Mouse (Mus musculus): ENCODE measurements around the gene Rgl3. TPM values are rescaled to one million over a fixed set of nuclear protein-coding genes. Genes with fewer than 3 reads are reported as not detected.

The Rgl3 gene
- polyA plus RNA-seq, 1 experiment from 2014 or later, result 26.8 TPM

GRCm38 (mm10) chr9:22002194-22003162 lies 13.2 kb upstream of the Rgl3 start, which contains the start of the genes Ccdc151 and Prkcsh:
Gene Ccdc151 (minus strand): TSS chr9:22002634.
Gene Prkcsh (plus strand): TSS chr9:22002806.
- Histone ChIP-seq H3K9ac (ENCODE audit: low read depth, low read length) (peak within 1 kb of the TSS; percentile 65), H3K4me1 (replicated peaks; ENCODE audit: insufficient read depth, low read length) (peaks cover 19% of the 10 kb centered on the region), H3K27me3 (ENCODE audit: insufficient read depth, low read length) (no peaks in the 10 kb centered on the region), H3K4me3 (replicated peaks; ENCODE audit: low read depth, low read length) (peak within 1 kb of the TSS; percentile 66), H3K27ac (peak within 1 kb of the TSS; percentile 67), H3K4me2 (ENCODE audit: low read length) (peak within 1 kb of the TSS; percentile 72), H3K36me3 (ENCODE audit: insufficient read depth, low read length) (peaks cover 21% of the 10 kb centered on the region; the same call in 1 of the 2 replicates), H3K9me3 (replicated peaks; ENCODE audit: low read length) (no peaks in the 10 kb centered on the region)
- ATAC-seq (replicated peaks; ENCODE audit: low FRiP score, low read depth), result peak; percentile 99
- peak; percentile 21; the same call in 1 of the 2 replicates for TF ChIP-seq CTCF (IDR thresholded peaks at IDR 0.05; ENCODE audit: low read depth)
- peak; percentile 99 for DNase-seq (ENCODE audit: low spot score)
- 5% methylated on average over 57 of the region's 57 CpGs for WGBS

DNA sequence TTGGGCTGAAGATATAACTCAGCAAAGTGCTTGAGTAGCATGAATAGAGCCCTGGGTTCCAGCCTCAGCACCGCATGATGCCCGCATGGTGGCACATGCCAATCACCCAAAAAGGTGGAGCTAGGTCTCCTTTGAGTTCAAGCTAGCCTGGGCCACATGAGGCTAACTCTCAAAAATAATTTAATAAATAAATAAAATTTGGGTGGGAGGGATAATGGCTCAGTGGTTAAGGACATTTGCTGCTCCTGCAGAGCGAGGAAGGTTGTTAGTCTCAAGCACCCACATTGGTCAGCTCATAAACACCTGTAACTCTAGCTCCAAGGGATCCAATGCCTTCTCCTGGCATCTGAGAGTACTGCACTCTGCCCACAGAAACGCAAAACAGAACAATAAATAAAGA lies 12.4 kb upstream of the Rgl3 start:
- no peaks in the 10 kb centered on the region for H3K27me3 ChIP-seq (ENCODE audit: insufficient read depth, low read length)
- H3K27ac ChIP-seq, result no peak overlapping the region
- peaks cover 19% of the 10 kb centered on the region for H3K4me1 ChIP-seq (replicated peaks; ENCODE audit: insufficient read depth, low read length)
- no peaks in the 10 kb centered on the region for H3K9me3 ChIP-seq (replicated peaks; ENCODE audit: low read length)
- no peak overlapping the region for H3K9ac ChIP-seq (ENCODE audit: low read depth, low read length)
- no peak overlapping the region for H3K4me3 ChIP-seq (replicated peaks; ENCODE audit: low read depth, low read length)
- 79% methylated on average over 4 of the region's 4 CpGs for WGBS
- H3K4me2 ChIP-seq (ENCODE audit: low read length), result no peak overlapping the region
- DNase-seq (ENCODE audit: low spot score), result no peak
- peaks cover 15% of the 10 kb centered on the region; the same call in 1 of the 2 replicates for H3K36me3 ChIP-seq (ENCODE audit: insufficient read depth, low read length)
- ATAC-seq (replicated peaks; ENCODE audit: low FRiP score, low read depth), result no peak
- peak; percentile 30; the same call in 1 of the 2 replicates for TF ChIP-seq CTCF (IDR thresholded peaks at IDR 0.05; ENCODE audit: low read depth)

DNA sequence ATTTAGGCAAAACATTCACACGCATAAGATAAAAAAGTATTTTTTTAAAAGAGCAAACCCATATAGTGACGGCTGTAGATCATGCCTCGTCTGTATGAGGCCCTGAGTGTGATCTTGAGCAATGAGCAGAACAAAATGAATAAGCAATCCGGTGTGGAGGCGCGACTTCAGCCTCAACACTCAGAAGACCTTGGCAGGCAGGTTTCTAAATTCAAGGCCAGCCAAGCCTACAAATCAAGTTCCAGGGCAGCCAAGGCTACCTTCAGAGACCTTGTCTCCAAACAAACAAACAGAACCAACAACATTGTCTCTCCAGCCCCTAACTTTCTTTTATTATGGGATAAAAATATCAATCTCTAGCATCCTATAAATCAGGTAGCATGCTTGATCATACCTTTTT lies 11.1 kb upstream of the Rgl3 start:
- DNase-seq (ENCODE audit: low spot score), result no peak
- no peak for ATAC-seq (replicated peaks; ENCODE audit: low FRiP score, low read depth)
- Histone ChIP-seq H3K9ac (ENCODE audit: low read depth, low read length) (no peak overlapping the region), H3K9me3 (replicated peaks; ENCODE audit: low read length) (no peaks in the 10 kb centered on the region), H3K27ac (no peak overlapping the region), H3K4me1 (replicated peaks; ENCODE audit: insufficient read depth, low read length) (peaks cover 19% of the 10 kb centered on the region), H3K4me2 (ENCODE audit: low read length) (no peak overlapping the region), H3K36me3 (ENCODE audit: insufficient read depth, low read length) (0 out of 2 replicates have a peak, but pooled peaks cover 8% of the 10 kb centered on the region), H3K27me3 (ENCODE audit: insufficient read depth, low read length) (no peaks in the 10 kb centered on the region), H3K4me3 (replicated peaks; ENCODE audit: low read depth, low read length) (no peak overlapping the region)
- 93% methylated on average over 6 of the region's 6 CpGs for WGBS
- no peak for TF ChIP-seq CTCF (IDR thresholded peaks at IDR 0.05; ENCODE audit: low read depth)

DNA sequence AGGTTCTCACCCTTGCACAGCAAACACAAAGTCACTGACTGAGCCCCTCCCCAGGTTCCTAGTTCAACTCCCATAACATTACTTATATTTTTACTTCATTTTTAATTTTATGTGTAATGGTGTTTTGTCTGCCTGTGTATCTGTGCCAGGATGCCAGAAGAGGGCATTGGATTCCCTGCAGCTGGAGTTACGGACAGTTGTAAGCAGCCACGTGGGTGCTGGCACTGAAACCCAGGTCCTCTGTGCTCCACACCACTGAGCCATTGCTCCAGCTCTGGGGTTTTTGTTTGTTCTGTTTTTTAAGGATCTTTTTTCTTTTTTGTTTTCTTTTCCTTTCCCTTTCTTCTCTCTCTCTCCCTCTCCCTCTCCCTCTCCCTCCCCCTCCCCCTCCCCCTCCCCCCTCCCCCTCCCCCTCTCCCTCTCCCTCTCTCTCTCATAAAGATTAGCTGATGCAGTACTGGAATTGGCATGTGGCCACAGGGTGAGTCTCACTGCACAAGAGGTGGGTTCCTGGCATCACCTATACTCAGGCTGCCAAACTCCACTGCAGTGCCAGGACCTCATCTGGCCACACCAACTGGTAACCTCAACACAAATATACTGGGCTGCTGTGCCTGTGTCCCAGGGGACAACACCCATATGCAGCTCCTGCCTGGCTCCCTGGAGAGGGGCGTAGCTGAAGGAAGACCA lies 7.1 kb upstream of the Rgl3 start:
- no peaks in the 10 kb centered on the region for H3K9me3 ChIP-seq (replicated peaks; ENCODE audit: low read length)
- no peak for ATAC-seq (replicated peaks; ENCODE audit: low FRiP score, low read depth)
- no peak overlapping the region for H3K27ac ChIP-seq
- no peak overlapping the region for H3K9ac ChIP-seq (ENCODE audit: low read depth, low read length)
- no peaks in the 10 kb centered on the region for H3K27me3 ChIP-seq (ENCODE audit: insufficient read depth, low read length)
- no peak overlapping the region for H3K4me3 ChIP-seq (replicated peaks; ENCODE audit: low read depth, low read length)
- H3K36me3 ChIP-seq (ENCODE audit: insufficient read depth, low read length), result no peaks in the 10 kb centered on the region
- WGBS, result 74% methylated on average over 3 of the region's 3 CpGs
- no peak overlapping the region for H3K4me2 ChIP-seq (ENCODE audit: low read length)
- H3K4me1 ChIP-seq (replicated peaks; ENCODE audit: insufficient read depth, low read length), result no peaks in the 10 kb centered on the region
- no peak for TF ChIP-seq CTCF (IDR thresholded peaks at IDR 0.05; ENCODE audit: low read depth)
- DNase-seq (ENCODE audit: low spot score), result no peak

DNA sequence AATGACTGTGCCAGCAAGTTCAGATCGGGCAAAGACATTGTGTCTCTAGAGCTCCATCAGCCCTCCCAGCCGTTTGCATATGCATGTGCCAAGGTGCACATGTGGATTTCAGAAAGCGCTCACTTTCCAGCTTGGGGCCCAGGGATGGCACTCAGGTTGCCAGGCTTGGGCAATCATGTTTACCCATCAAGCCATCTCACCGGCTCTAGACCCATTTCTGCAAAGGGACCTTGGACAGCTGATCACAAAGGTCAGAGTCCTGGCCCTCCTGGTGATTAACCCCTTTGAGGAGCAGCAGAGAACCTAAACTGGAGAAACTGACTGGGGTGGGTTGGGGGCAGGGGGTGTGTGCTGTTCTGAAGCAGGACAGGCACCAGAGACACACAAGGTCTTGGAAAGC lies 3.0 kb upstream of the Rgl3 start:
- H3K4me2 ChIP-seq (ENCODE audit: low read length), result no peak overlapping the region
- TF ChIP-seq CTCF (IDR thresholded peaks at IDR 0.05; ENCODE audit: low read depth), result no peak
- H3K36me3 ChIP-seq (ENCODE audit: insufficient read depth, low read length), result no peaks in the 10 kb centered on the region
- no peak for ATAC-seq (replicated peaks; ENCODE audit: low FRiP score, low read depth)
- peaks cover 12% of the 10 kb centered on the region for H3K4me1 ChIP-seq (replicated peaks; ENCODE audit: insufficient read depth, low read length)
- no peaks in the 10 kb centered on the region for H3K9me3 ChIP-seq (replicated peaks; ENCODE audit: low read length)
- WGBS, result 72% methylated on average over 4 of the region's 4 CpGs
- peaks cover 23% of the 10 kb centered on the region for H3K27me3 ChIP-seq (ENCODE audit: insufficient read depth, low read length)
- H3K9ac ChIP-seq (ENCODE audit: low read depth, low read length), result no peak overlapping the region
- H3K4me3 ChIP-seq (replicated peaks; ENCODE audit: low read depth, low read length), result no peak overlapping the region
- DNase-seq (ENCODE audit: low spot score), result no peak
- no peak overlapping the region for H3K27ac ChIP-seq

DNA sequence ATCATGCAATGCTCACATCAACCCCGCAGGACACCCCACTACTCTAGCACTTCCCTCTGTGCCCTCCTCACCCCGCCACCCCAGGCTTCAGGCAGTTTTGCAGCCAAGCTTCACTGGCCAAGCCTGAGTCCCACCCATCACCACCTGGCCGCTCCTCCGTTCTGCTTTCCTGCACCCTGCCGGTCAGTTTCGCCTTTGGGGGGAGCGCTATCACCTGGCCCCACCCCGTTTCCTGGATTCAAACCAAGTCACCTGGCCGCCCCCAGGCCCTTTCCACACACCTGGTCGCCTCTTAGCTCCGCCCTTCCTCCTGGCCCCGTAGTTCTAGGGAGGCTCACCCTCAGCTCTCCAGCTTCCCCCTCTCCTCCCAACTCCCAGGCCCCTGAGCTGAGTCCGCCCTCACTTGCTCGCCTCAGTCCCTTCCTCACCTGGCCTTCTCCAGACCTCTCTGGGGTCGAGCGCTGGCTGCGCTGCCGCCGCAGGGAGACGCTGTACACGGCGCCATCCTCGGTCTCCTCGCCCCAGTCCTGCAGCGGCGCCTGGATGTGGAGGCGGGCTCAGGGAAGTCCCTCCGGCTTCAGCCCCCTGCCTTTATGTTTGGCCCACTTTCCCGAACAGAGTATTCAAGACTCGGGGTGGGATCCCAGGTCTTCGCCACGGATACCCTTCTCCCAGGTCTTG lies 685 bp downstream of the Rgl3 start:
- Histone ChIP-seq H3K4me3 (replicated peaks; ENCODE audit: low read depth, low read length) (peak overlapping the region; percentile 59), H3K9me3 (replicated peaks; ENCODE audit: low read length) (no peaks in the 10 kb centered on the region), H3K4me2 (ENCODE audit: low read length) (peak overlapping the region; percentile 90), H3K27me3 (ENCODE audit: insufficient read depth, low read length) (peaks cover 23% of the 10 kb centered on the region), H3K4me1 (replicated peaks; ENCODE audit: insufficient read depth, low read length) (peaks cover 12% of the 10 kb centered on the region), H3K27ac (peak overlapping the region; percentile 66), H3K36me3 (ENCODE audit: insufficient read depth, low read length) (no peaks in the 10 kb centered on the region), H3K9ac (ENCODE audit: low read depth, low read length) (peak overlapping the region; percentile 59)
- WGBS, result under 1% methylated on average over 32 of the region's 32 CpGs
- peak; percentile 76 for ATAC-seq (replicated peaks; ENCODE audit: low FRiP score, low read depth)
- 0 out of 2 replicates have a peak, but pooled peaks have one; percentile 6 for TF ChIP-seq CTCF (IDR thresholded peaks at IDR 0.05; ENCODE audit: low read depth)
- peak; percentile 49 for DNase-seq (ENCODE audit: low spot score)

Measured in kidney, postnatal 0 days (tissue).